Mouse (Mus musculus) adrenal gland, postnatal 0 days (tissue): ENCODE measurements around the gene Smim13. TPM values are rescaled to one million over a fixed set of nuclear protein-coding genes. Genes with fewer than 3 reads are reported as not detected.

ENCODE experiments used
- polyA plus RNA-seq: library from polyadenylated mRNA; unstranded; fragments of >200 nt; fragmentation: Nextera tagmentation; extraction: Ambion mirVana; gene quantifications from 2 replicates; pipeline ENCODE4 v1.2.1, GENCODE M21; 2015

The Smim13 gene
- polyA plus RNA-seq: 10.5 and 12.9 TPM in 2 replicates

GRCm38 (mm10) chr13:41249538-41250317, at the start of gene Smim13:
Gene Smim13, plus strand, starts transcription at chr13:41249844.

GRCm38 (mm10) chr13:41220304-41220834, 29.3 kb upstream of the Smim13 start, which contains the start of gene Elovl2:
Gene Elovl2, minus strand, starts transcription at chr13:41220405.

DNA sequence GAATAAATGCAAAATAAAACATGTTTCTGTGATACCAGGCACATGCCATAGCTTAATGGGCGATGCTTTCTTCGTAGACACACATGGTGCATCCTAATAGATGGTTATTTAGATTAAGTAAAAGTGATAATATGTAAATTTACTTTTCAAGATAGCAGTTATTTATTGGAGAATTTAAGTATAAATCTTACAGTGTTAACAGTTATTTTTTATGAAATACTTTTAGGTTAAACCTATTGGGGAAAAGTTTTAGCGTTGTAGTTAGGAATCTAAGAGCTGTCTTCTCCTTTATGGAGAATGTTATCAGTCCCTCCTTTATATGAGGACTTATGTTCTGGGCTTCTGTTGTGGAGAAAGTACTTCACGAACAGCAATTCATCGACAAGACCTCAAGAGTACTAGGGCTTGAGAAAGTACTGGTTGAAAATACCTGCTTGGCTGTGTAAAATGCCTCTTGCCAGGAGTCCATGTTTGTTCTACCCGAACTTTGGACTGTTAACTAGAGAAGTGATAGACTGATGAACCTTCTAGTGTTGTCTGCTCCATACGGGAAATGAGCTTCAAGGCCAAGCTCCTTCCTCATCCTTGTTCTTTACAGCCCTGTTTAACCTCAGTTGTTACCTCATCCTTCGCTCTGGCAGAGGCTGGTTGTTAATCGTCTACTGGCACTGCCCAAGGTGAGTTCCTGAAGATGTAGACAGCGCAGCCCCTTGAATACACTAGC, 24.4 kb downstream of the Smim13 start, which contains the start of gene Gm17364:
Gm17364 (minus strand) TSS at position 51 of the 724 bp plus-strand sequence.

Other genes with a start within 250 kb of the Smim13 start
- gene Pak1ip1, start 248.8 kb upstream of the Smim13 start, polyA plus RNA-seq: 58.7 and 89.6 TPM in 2 replicates
- gene Tmem14c, start 233.6 kb upstream of the Smim13 start, polyA plus RNA-seq: 204 and 297 TPM in 2 replicates
- 0.11 and 0.13 TPM in 2 replicates for gene Mak, start 170.1 kb upstream of the Smim13 start, polyA plus RNA-seq
- not detected in 2 replicates for gene Gcm2, start 138.8 kb upstream of the Smim13 start, polyA plus RNA-seq
- gene Sycp2l, start 135.5 kb upstream of the Smim13 start, polyA plus RNA-seq: not detected in 2 replicates
- gene Elovl2, start 29.4 kb upstream of the Smim13 start, polyA plus RNA-seq: 9.1 and 11.5 TPM in 2 replicates
- gene Gm17364, start 24.1 kb downstream of the Smim13 start, polyA plus RNA-seq: not detected in 2 replicates
- gene Nedd9, start 237.5 kb downstream of the Smim13 start, polyA plus RNA-seq: 9.2 and 16.1 TPM in 2 replicates